Mouse (Mus musculus) liver, embryonic 13.5 days (tissue): ENCODE measurements around the gene Galnt2. TPM values are rescaled to one million over a fixed set of nuclear protein-coding genes. Genes with fewer than 3 reads are reported as not detected.

Experiments used
- ATAC-seq: fragments of 200-750 bp; cut with Nextera tagmentation; 2 replicates; pipeline ENCODE4 v1.8.0; 2017; ENCODE audit warnings: low read depth, mild to moderate bottlenecking, moderate number of reproducible peaks, moderate library complexity
- DNase-seq: peaks from one replicate; pipeline ENCODE4 v3.0.0; 2022
- H3K27ac ChIP-seq: fragments of 300-500 bp; sonication (generic); 2 replicates; pipeline ENCODE4 v1.5.1; 2015; ENCODE audit warnings: moderate library complexity, mild to moderate bottlenecking, inconsistent platforms
- H3K27me3 ChIP-seq: fragments of 300-500 bp; sonication (generic); 2 replicates; pipeline ENCODE4 v1.6.1; 2015; ENCODE audit warnings: mild to moderate bottlenecking, inconsistent platforms
- H3K36me3 ChIP-seq: fragments of 300-500 bp; sonication (generic); 2 replicates; pipeline ENCODE4 v1.6.1; 2015; ENCODE audit warnings: mild to moderate bottlenecking, inconsistent platforms
- H3K4me1 ChIP-seq: fragments of 300-500 bp; sonication (generic); replicated peaks from 2 replicates; pipeline ENCODE4 v1.6.1; 2015; ENCODE audit warnings: inconsistent platforms
- H3K4me2 ChIP-seq: fragments of 300-500 bp; sonication (generic); 2 replicates; pipeline ENCODE4 v1.6.1; 2015; ENCODE audit warnings: inconsistent platforms, mild to moderate bottlenecking, moderate library complexity
- H3K4me3 ChIP-seq: fragments of 300-500 bp; sonication (generic); replicated peaks from 2 replicates; pipeline ENCODE4 v1.5.1; 2015; ENCODE audit warnings: mild to moderate bottlenecking, inconsistent platforms
- H3K9ac ChIP-seq: fragments of 300-500 bp; sonication (generic); 2 replicates; pipeline ENCODE4 v1.6.1; 2015; ENCODE audit warnings: mild to moderate bottlenecking, inconsistent platforms
- H3K9me3 ChIP-seq: fragments of 300-500 bp; sonication (generic); replicated peaks from 2 replicates; pipeline ENCODE4 v1.6.1; 2016; ENCODE audit warnings: inconsistent platforms
- WGBS: fragments of 180-500 bp; shearing (Covaris S2); methylation state at CpG from one replicate; pipeline ENCODE4 v1.1.7; 2015; ENCODE audit not compliant: insufficient replicate concordance; 5-methylcytosine and 5-hydroxymethylcytosine counted together
- polyA plus RNA-seq: library from polyadenylated mRNA; unstranded; fragments of >200 nt; fragmentation: Nextera tagmentation; extraction: Ambion mirVana; gene quantifications from 2 replicates; pipeline ENCODE4 v1.2.1, GENCODE M21; 2015

Galnt2 gene
- polyA plus RNA-seq, 1 experiment from 2014 or later = 20.5 TPM

DNA sequence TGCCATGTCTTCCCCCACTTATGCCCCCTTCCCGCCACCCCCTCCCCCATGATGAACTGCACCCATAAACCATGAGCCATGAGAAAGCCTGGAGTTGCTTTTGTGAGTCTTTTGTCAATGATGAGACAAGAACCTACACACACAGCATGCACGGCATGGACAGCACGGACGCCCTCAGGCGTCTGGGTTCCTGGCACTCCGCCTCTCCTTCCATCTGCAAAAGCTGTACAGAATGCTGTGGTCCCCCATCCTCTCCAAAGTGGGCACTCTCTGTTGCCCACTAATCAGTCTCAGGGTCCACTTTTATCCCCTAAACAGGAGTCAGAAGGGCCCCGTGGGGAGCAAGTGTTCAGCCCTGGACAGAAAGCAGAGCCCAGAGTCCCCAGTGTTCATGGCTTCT is 163.8 kb downstream of the Galnt2 start:
- no peak for DNase-seq

More for the DNA sequence above, 163.8 kb downstream of the Galnt2 start:
- Histone ChIP-seq H3K4me1 (no peaks in the 10 kb centered on the region), H3K27ac (no peak overlapping the region), H3K4me3 (no peak overlapping the region), H3K36me3 (no peaks in the 10 kb centered on the region), H3K4me2 (no peak overlapping the region), H3K27me3 (no peaks in the 10 kb centered on the region), H3K9ac (no peak overlapping the region), H3K9me3 (no peaks in the 10 kb centered on the region)
- WGBS = 79% methylated on average over 7 of the region's 7 CpGs
- ATAC-seq = no peak

Other genes starting within 250 kb of the Galnt2 start
- 133 and 143 TPM in 2 replicates for gene Abcb10, start 248.3 kb upstream of the Galnt2 start, polyA plus RNA-seq
- 28.6 and 29.9 TPM in 2 replicates for gene Taf5l, start 210.0 kb upstream of the Galnt2 start, polyA plus RNA-seq
- 2.5 and 4.0 TPM in 2 replicates for gene Urb2, start 209.9 kb upstream of the Galnt2 start, polyA plus RNA-seq
- 0.09 and 0.16 TPM in 2 replicates for gene Pgbd5, start 208.3 kb downstream of the Galnt2 start, polyA plus RNA-seq